In the genomic region with DNA sequence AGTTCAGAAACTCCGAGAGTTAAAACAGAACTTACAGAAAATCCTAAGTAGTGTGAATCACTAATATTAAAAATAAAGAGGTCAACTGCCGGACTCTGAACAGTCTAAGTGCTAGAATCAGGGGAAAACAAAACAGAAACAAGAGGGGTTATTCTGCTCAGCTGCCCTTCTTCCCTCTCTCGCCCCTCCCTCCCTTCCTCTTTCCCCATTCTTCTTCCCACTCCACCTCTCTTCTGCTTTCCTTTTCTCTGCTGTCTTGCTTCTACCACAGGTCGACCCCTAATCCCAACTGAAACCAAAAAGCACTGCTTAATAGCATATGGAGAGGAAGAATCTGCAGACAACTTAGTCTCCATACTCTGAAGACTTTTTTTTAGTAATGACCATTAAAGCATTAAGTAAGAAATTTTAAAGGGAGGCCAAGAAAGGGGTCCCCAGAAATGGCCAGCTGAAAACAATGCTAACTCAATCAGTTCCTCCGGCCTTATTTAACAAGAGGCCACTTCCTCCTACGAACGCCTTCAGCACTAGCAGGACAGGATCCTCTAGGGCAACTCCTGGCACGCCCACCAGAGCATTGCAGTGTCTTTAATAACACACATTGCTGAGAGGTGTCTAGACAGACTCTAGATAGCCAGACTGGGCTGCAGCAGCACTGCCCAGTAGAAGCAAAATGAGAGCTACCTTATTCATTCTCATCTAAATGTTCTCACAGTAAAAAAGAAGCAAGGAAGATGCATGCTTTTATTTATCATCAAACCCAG, we compare ENCODE assay signal across 22 mouse cellular contexts. TPM values are rescaled to one million over a fixed set of nuclear protein-coding genes. Genes with fewer than 3 reads are reported as not detected.
A peak's percentile ranks its signal among the peaks of the same experiment; 100 is the strongest.
DNase-seq lines count a peak whose midpoint lies in the region; ATAC-seq and TF ChIP-seq lines count a peak whose summit lies in the region.
"Had no signal": no experiment of that assay in that cellular context is flagged by ENCODE, and none has a peak within 500 bp of the region (broad histone marks: within the 10 kb centered on the region; RNA-seq: fewer than 3 reads in every experiment).

No protein-coding gene starts in this region.

- intact Hi-C loops in heart, postnatal 25 days (cut with DNase I): no loop called here
- intact Hi-C loops in heart, postnatal 14 days (cut with DNase I): no loop called here

- no peaks in the 10 kb centered on the region for H3K9me3 ChIP-seq in heart, embryonic 13.5 days
- H3K9me3 ChIP-seq: midbrain, embryonic 12.5 days had no signal

- peak; percentile 19 for DNase-seq in embryo, embryonic 11 days
- DNase-seq in embryo, embryonic 10 days (ENCODE audit: low spot score): no peak
- DNase-seq in heart, postnatal 25 days (ENCODE audit: low spot score): no peak
- DNase-seq in heart, postnatal 14 days: peak; percentile 30 to 46
- DNase-seq in thymus, postnatal 36 days: no peak
- DNase-seq: cerebellum, adult 11 months; gastrocnemius, postnatal 25 days; kidney, adult 8-10 months; layer of hippocampus, postnatal 36 days; right cerebral cortex, adult 18-20 months had no signal

- H3K9ac ChIP-seq in heart, embryonic 13.5 days: no peak overlapping the region
- H3K9ac ChIP-seq: liver, embryonic 14.5 days; midbrain, embryonic 12.5 days had no signal

- no peak for TF ChIP-seq CTCF in bone marrow macrophage, adult 2 months (IDR thresholded peaks at IDR 0.05; ENCODE audit: low read depth, low read length)

- no peaks in the 10 kb centered on the region for H3K27me3 ChIP-seq in heart, embryonic 13.5 days (replicated peaks)
- H3K27me3 ChIP-seq: CH12.LX; midbrain, embryonic 12.5 days had no signal

- no peak overlapping the region for H3K4me3 ChIP-seq in heart, embryonic 13.5 days
- peak overlapping the region; percentile 15; the same call in 1 of the 2 replicates for H3K4me3 ChIP-seq in bone marrow macrophage, adult 2 months (ENCODE audit: insufficient read depth, low read length)
- H3K4me3 ChIP-seq: midbrain, embryonic 12.5 days had no signal

- no peak for TF ChIP-seq POLR2A in bone marrow macrophage, adult 2 months (IDR thresholded peaks at IDR 0.05; ENCODE audit: borderline replicate concordance, low read depth, low read length)

- H3K27ac ChIP-seq in heart, embryonic 13.5 days (replicated peaks): peak overlapping the region; percentile 55
- peak overlapping the region; percentile 62 for H3K27ac ChIP-seq in bone marrow macrophage, adult 2 months (ENCODE audit: insufficient read depth, low read depth, low read length)
- H3K27ac ChIP-seq: liver, embryonic 14.5 days; midbrain, embryonic 12.5 days had no signal

- H3K4me2 ChIP-seq in heart, embryonic 13.5 days: peak overlapping the region; percentile 25
- H3K4me2 ChIP-seq: midbrain, embryonic 12.5 days had no signal

- peaks cover 28% of the 10 kb centered on the region for H3K4me1 ChIP-seq in heart, embryonic 13.5 days
- H3K4me1 ChIP-seq in bone marrow macrophage, adult 2 months (ENCODE audit: control insufficient read depth, insufficient read depth, low read length): peaks cover 12% of the 10 kb centered on the region
- H3K4me1 ChIP-seq: midbrain, embryonic 12.5 days had no signal

- peaks cover 25% of the 10 kb centered on the region for H3K36me3 ChIP-seq in heart, embryonic 13.5 days
- H3K36me3 ChIP-seq: midbrain, embryonic 12.5 days had no signal

- ATAC-seq in heart, embryonic 13.5 days (ENCODE audit: extremely low read depth, insufficient number of reproducible peaks, low FRiP score, low TSS enrichment): no peak
- no peak for ATAC-seq in erythroid progenitor cell, adult 5-6 weeks (replicated peaks; ENCODE audit: low FRiP score, poor library complexity, severe bottlenecking)
- ATAC-seq: forebrain, embryonic 14.5 days; hindbrain, embryonic 16.5 days had no signal

- WGBS in heart, embryonic 13.5 days: 35% methylated on average over 8 of the region's 8 CpGs

RNA-seq across cellular contexts. Expression of a gene that starts 26.9 kb away (rescaled TPM):
- 0.15 TPM in 1 of 2 replicates, not detected in the other for polyA plus RNA-seq in heart, embryonic 13.5 days (2015; fragmentation: Nextera tagmentation; extraction: Ambion mirVana)
- total RNA-seq in heart, postnatal 25 days (2021): not detected
- not detected in 2 replicates for polyA plus RNA-seq in bone marrow macrophage, adult 2 months (2012; ENCODE audit: insufficient read depth, insufficient read length, missing spikeins)
- not detected for total RNA-seq in heart, postnatal 14 days (2021)
- total RNA-seq in erythroid progenitor cell, adult 5-6 weeks (2015; ENCODE audit: low replicate concordance): not detected in 2 replicates
- not detected in 2 replicates for total RNA-seq in erythroid progenitor cell, adult 5-6 weeks (2017; ENCODE audit: low replicate concordance)
- total RNA-seq: adrenal gland, postnatal 4 days; CH12.LX; gastrocnemius, postnatal 25 days; layer of hippocampus, postnatal 36 days; left cerebral cortex, postnatal 36 days had no signal
- polyA plus RNA-seq: forebrain, embryonic 14.5 days; hindbrain, embryonic 16.5 days; large intestine, adult 2 months; liver, embryonic 14.5 days; midbrain, embryonic 12.5 days; spleen, adult 2 months had no signal

Comparison
In these comparisons a context has a peak if more than half of its experiments do, and no peak if none do; other contexts are left out.
1. DNase-seq: peak in embryo, embryonic 11 days (single experiment) and heart, postnatal 14 days (2 of 2); none in embryo, embryonic 10 days (single experiment), heart, postnatal 25 days (single experiment) and thymus, postnatal 36 days (0 of 2).